Mouse (Mus musculus): Measurements from ENCODE around the gene Casp3. TPM values are rescaled to one million over a fixed set of nuclear protein-coding genes. Genes with fewer than 3 reads are reported as not detected.
A peak's percentile ranks its signal among the peaks of the same experiment; 100 is the strongest.

Casp3 gene
- total RNA-seq, 4 experiments from 2014 or later = 9.7 to 14.5 (median 10.9) TPM

GRCm38 (mm10) chr8:46680671-46681365 is 63.7 kb downstream of the Casp3 start:
- DNase-seq (ENCODE audit: low spot score in 2 of 2) = no peak

GRCm38 (mm10) chr8:46686664-46687336 is 69.7 kb downstream of the Casp3 start:
- DNase-seq (ENCODE audit: low spot score in 2 of 2) = peak; percentile 92 to 95

Other genes with a start within 250 kb of the Casp3 start
- 10 to 100 TPM; 40.6 to 49.2 (median 47.4) TPM for gene Acsl1, start 146.3 kb upstream of the Casp3 start, total RNA-seq (2022)
- 1 to 10 TPM; 1.3 to 4.5 (median 1.9) TPM for gene Cenpu, start 65.3 kb upstream of the Casp3 start, total RNA-seq (2022)
- gene Primpol, start 79 bp upstream of the Casp3 start, total RNA-seq (2022) = 1 to 10 TPM; 3.9 to 7.1 (median 5.6) TPM
- 10 to 100 TPM; 50.8 to 60.3 (median 54.0) TPM for gene Irf2, start 122.4 kb downstream of the Casp3 start, total RNA-seq (2022)